Mouse (Mus musculus): ENCODE data around the gene Ndufaf2.

Ndufaf2 gene

GRCm38 (mm10) chr13:108025802-108026201, 132.6 kb downstream of the Ndufaf2 start:
- DNase-seq = no peak

GRCm38 (mm10) chr13:108017349-108017748, 141.1 kb downstream of the Ndufaf2 start:
- DNase-seq = no peak

- DNase-seq = no peak
Observed at GRCm38 (mm10) chr13:108015166-108015565, 143.3 kb downstream of the Ndufaf2 start.

- no peak for DNase-seq
Observed at GRCm38 (mm10) chr13:108013839-108014238, 144.6 kb downstream of the Ndufaf2 start.

GRCm38 (mm10) chr13:108013110-108013509, 145.3 kb downstream of the Ndufaf2 start:
- no peak for DNase-seq

GRCm38 (mm10) chr13:108007861-108008260, 150.6 kb downstream of the Ndufaf2 start:
- no peak for DNase-seq

- no peak for DNase-seq
Observed at GRCm38 (mm10) chr13:107996301-107996700, 162.1 kb downstream of the Ndufaf2 start.

GRCm38 (mm10) chr13:107995211-107995610, 163.2 kb downstream of the Ndufaf2 start:
- no peak for DNase-seq

- no peak for DNase-seq
Observed at GRCm38 (mm10) chr13:107992573-107992972, 165.8 kb downstream of the Ndufaf2 start.

- no peak for DNase-seq
Observed at GRCm38 (mm10) chr13:107984641-107985040, 173.8 kb downstream of the Ndufaf2 start.

GRCm38 (mm10) chr13:107984186-107984585, 174.2 kb downstream of the Ndufaf2 start:
- DNase-seq = no peak

- DNase-seq = no peak
Observed at GRCm38 (mm10) chr13:107983231-107983847, 175.1 kb downstream of the Ndufaf2 start.

GRCm38 (mm10) chr13:107979461-107979860, 179.0 kb downstream of the Ndufaf2 start:
- DNase-seq = no peak

GRCm38 (mm10) chr13:107976886-107977656, 181.4 kb downstream of the Ndufaf2 start:
- no peak for DNase-seq

- no peak for DNase-seq
Observed at GRCm38 (mm10) chr13:107972451-107972850, 186.0 kb downstream of the Ndufaf2 start.

- DNase-seq = no peak
Observed at GRCm38 (mm10) chr13:107971868-107972267, 186.6 kb downstream of the Ndufaf2 start.

GRCm38 (mm10) chr13:107970422-107971142, 187.8 kb downstream of the Ndufaf2 start:
- no peak for DNase-seq

- DNase-seq = no peak
Observed at GRCm38 (mm10) chr13:107969961-107970391, 188.4 kb downstream of the Ndufaf2 start.

- DNase-seq = no peak
Observed at GRCm38 (mm10) chr13:107964616-107965015, 193.8 kb downstream of the Ndufaf2 start.

- DNase-seq = no peak
Observed at GRCm38 (mm10) chr13:107963471-107963870, 195.0 kb downstream of the Ndufaf2 start.

GRCm38 (mm10) chr13:107962741-107963140, 195.7 kb downstream of the Ndufaf2 start:
- DNase-seq = no peak

GRCm38 (mm10) chr13:107961972-107962371, 196.5 kb downstream of the Ndufaf2 start:
- no peak for DNase-seq

GRCm38 (mm10) chr13:107961501-107961900, 196.9 kb downstream of the Ndufaf2 start:
- no peak for DNase-seq

- DNase-seq = no peak
Observed at GRCm38 (mm10) chr13:107960549-107960948, 197.9 kb downstream of the Ndufaf2 start.

All from thymus, postnatal 36 days (tissue).